Mouse (Mus musculus): ENCODE data around the gene Gjb6.

Gene Gjb6

DNA sequence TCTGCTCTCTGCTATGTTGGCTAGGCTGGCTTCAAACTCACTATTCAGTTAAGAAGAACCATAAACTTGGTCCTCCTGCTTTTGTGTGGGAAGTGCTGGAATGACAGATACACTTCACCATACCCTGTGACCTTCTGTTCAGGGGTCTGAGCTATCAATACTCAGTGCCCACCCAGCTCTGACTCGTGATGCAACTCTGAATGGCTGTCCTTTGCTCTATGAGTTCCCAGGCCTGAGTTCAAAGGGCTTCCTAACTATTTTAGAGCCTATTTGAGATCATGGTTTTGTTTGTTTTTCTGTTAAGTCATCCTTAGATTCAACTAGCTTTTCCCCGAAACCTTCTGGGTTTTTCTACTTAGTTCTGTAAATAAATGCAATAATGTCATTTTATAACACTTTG is 43.4 kb downstream of the Gjb6 start:
- in situ Hi-C loops (cut with MboI, MseI): no loop called here

DNA sequence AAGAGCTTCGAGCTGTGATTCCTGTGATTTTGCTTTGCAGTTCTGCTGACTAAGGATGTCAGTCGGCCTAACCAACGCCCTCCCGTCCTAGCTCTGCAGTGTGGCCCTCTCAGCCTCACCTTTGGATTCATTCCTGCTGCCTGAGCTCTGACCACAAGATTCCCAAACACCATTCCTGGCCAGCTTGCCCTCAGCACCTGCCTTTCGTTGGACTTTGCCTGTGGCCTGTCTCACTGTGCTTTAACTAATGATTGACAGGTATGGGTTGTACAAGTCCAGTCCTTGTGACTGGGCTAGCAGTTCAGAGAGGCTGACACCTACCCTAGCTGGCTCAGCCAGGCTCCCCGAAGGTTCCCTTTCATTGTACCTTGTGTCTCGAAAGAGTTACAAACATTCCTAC is 44.3 kb downstream of the Gjb6 start:
- in situ Hi-C loops (cut with MboI, MseI): no loop called here

DNA sequence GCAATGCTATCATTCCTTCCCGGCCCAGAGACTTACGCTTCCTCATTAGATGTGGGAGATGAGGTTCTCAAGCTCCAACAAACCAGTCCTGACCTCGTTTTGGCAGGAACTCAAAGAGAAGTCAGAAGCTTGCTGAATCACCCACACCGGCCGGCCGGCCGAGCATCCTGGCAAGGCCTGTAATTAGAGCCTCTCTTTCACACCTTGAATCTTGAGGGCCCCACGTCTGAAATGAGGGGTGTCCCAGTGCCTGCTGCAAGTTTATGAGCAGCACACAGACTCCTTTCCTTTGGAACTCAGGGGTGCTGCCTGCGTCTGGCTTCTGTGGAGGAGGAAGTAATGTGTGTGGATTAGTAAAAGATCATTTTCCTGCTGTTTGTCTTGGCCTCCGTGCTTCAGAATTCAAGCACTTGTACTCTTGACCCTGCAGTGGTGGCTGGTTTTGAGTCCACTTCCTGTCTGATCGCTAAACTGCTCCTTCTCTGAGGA is 49.2 kb downstream of the Gjb6 start:
- in situ Hi-C loops (cut with MboI, MseI): no loop called here

DNA sequence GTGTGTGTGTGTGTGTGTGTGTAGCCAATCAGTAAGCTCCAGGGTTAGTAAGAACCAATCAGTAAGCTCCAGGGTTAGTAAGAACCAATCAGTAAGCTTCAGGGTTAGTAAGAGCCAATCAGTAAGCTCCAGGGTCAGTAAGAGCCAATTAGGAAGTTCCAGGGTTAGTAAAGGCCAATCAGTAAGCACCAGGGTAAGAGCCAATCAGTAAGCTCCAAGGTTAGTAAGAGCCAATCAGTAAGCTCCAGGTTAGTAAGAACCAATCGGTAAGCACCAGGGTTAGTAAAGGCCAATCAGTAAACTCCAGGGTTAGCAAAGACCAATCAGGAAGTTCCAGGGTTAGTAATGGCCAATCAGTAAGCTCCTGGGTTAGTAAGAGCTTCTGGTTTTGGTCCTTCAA is 50.5 kb downstream of the Gjb6 start:
- in situ Hi-C loops (cut with MboI, MseI): no loop called here

DNA sequence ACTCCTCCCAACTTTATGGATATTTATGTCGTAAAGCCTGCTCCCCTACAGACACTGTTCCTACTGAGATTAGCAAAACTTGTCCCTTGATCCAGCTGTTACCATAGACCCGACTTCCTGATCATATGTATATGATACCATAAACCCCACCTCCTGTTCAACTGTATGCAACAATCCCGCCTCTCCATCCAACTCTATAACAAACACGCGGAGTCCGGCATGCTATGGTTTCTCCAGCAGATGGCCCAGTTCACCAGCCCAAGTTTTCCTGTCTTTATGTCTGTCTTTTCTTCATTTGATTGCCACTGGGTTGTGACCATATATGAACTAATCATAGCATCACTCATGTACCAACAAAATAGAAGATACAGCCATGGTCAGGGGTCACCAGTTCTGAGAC is 57.9 kb downstream of the Gjb6 start:
- in situ Hi-C loops (cut with MboI, MseI): no loop called here
